Mouse (Mus musculus): ENCODE measurements at regions not wholly inside any gene's neighbourhood (a gene's known extent, or its start where the extent isn't known, plus 50 kb on each side); places are given as distances from the start of the nearest gene placed in this dataset.
"Not testable (repeated sequence)": the region's sequence is repeated elsewhere in the genome, so short reads cannot be mapped to it uniquely, and the experiment has no call there.

GRCm38 (mm10) chr13:97341218-97341889, 100.4 kb downstream of the Enc1 start:
- DNase-seq = peak; percentile 52

- DNase-seq = no peak
Measured at GRCm38 (mm10) chr13:97337954-97338353, 97.0 kb downstream of the Enc1 start.

- no peak for DNase-seq
Measured at GRCm38 (mm10) chr13:97337296-97337731, 96.4 kb downstream of the Enc1 start.

- no peak for DNase-seq
Measured at GRCm38 (mm10) chr13:97333801-97334534, 93.1 kb downstream of the Enc1 start.

- DNase-seq = no peak
Measured at GRCm38 (mm10) chr13:97331072-97331471, 90.2 kb downstream of the Enc1 start.

- not testable (repeated sequence) for DNase-seq
Measured at GRCm38 (mm10) chr13:97321307-97321706, 80.4 kb downstream of the Enc1 start.

GRCm38 (mm10) chr13:97320756-97321155, 79.9 kb downstream of the Enc1 start:
- no peak for DNase-seq

GRCm38 (mm10) chr13:97320298-97320697, 79.4 kb downstream of the Enc1 start:
- DNase-seq = no peak

GRCm38 (mm10) chr13:97317633-97318032, 76.7 kb downstream of the Enc1 start:
- DNase-seq = no peak

- DNase-seq = no peak
Measured at GRCm38 (mm10) chr13:97312420-97313370, 71.8 kb downstream of the Enc1 start.

GRCm38 (mm10) chr13:97311340-97311739, 70.4 kb downstream of the Enc1 start:
- DNase-seq = no peak

- DNase-seq = no peak
Measured at GRCm38 (mm10) chr13:97310855-97311189, 69.9 kb downstream of the Enc1 start.

GRCm38 (mm10) chr13:97310186-97310854, 69.4 kb downstream of the Enc1 start:
- peak; percentile 60 for DNase-seq

GRCm38 (mm10) chr13:97309411-97309810, 68.5 kb downstream of the Enc1 start:
- no peak for DNase-seq

- DNase-seq = no peak
Measured at GRCm38 (mm10) chr13:97308431-97308830, 67.5 kb downstream of the Enc1 start.

All from adrenal gland, postnatal 10 days (tissue).